Mouse (Mus musculus) hindbrain, embryonic 16.5 days (tissue): ENCODE results near the gene Rbfox2. TPM values are rescaled to one million over a fixed set of nuclear protein-coding genes. Genes with fewer than 3 reads are reported as not detected.

Experiments
- ATAC-seq: fragments of 200-750 bp; cut with Nextera tagmentation; 2 replicates; pipeline ENCODE4 v1.8.0; 2017; ENCODE audit warnings: moderate TSS enrichment, moderate library complexity
- H3K27ac ChIP-seq: fragments of 300-500 bp; sonication (generic); 2 replicates; pipeline ENCODE4 v1.5.1; 2014; ENCODE audit warnings: low read depth, mild to moderate bottlenecking, control low read depth, low read length, moderate library complexity
- H3K27me3 ChIP-seq: fragments of 300-500 bp; sonication (generic); replicated peaks from 2 replicates; pipeline ENCODE4 v1.6.1; 2014; ENCODE audit warnings: low read length; ENCODE audit not compliant: control insufficient read depth, insufficient read depth
- H3K36me3 ChIP-seq: fragments of 300-500 bp; sonication (generic); 2 replicates; pipeline ENCODE4 v1.6.1; 2014; ENCODE audit warnings: mild to moderate bottlenecking, low read length, moderate library complexity, mixed read lengths; ENCODE audit not compliant: control insufficient read depth, insufficient read depth
- H3K4me1 ChIP-seq: fragments of 300-500 bp; sonication (generic); 2 replicates; pipeline ENCODE4 v1.6.1; 2014; ENCODE audit warnings: low read depth, low read length; ENCODE audit not compliant: control insufficient read depth, insufficient read depth
- H3K4me2 ChIP-seq: fragments of 300-500 bp; sonication (generic); 2 replicates; pipeline ENCODE4 v1.6.1; 2014; ENCODE audit warnings: mild to moderate bottlenecking, low read length, control low read depth, moderate library complexity
- H3K4me3 ChIP-seq: fragments of 300-500 bp; sonication (generic); 2 replicates; pipeline ENCODE4 v1.5.1; 2014; ENCODE audit warnings: mild to moderate bottlenecking, low read length, control low read depth, moderate library complexity
- H3K9ac ChIP-seq: fragments of 300-500 bp; sonication (generic); 2 replicates; pipeline ENCODE4 v1.6.1; 2014; ENCODE audit warnings: low read depth, mild to moderate bottlenecking, control low read depth, low read length, moderate library complexity
- H3K9me3 ChIP-seq: fragments of 300-500 bp; sonication (generic); 2 replicates; pipeline ENCODE4 v1.6.1; 2014; ENCODE audit warnings: mild to moderate bottlenecking, low read length, moderate library complexity; ENCODE audit not compliant: control insufficient read depth
- WGBS: fragments of 180-500 bp; shearing (Covaris S2); extraction: QIAGEN DNeasy Blood & Tissue Kit; methylation state at CpG from one replicate; pipeline ENCODE4 v1.1.7; 2014; 5-methylcytosine and 5-hydroxymethylcytosine counted together
- polyA plus RNA-seq: library from polyadenylated mRNA; unstranded; fragments of >200 nt; fragmentation: Nextera tagmentation; extraction: Ambion mirVana; gene quantifications from 2 replicates; pipeline ENCODE4 v1.2.1, GENCODE M21; 2015

The Rbfox2 gene
- polyA plus RNA-seq, 1 experiment from 2014 or later = 122 TPM

GRCm38 (mm10) chr15:77312796-77313195 lies 6.0 kb upstream of the Rbfox2 start:
- Histone ChIP-seq H3K36me3 (no peaks in the 10 kb centered on the region), H3K4me3 (no peak overlapping the region), H3K9me3 (no peaks in the 10 kb centered on the region), H3K4me1 (no peaks in the 10 kb centered on the region; the same call in 1 of the 2 replicates), H3K4me2 (no peak overlapping the region), H3K27ac (no peak overlapping the region), H3K27me3 (no peaks in the 10 kb centered on the region), H3K9ac (no peak overlapping the region)
- no peak for ATAC-seq
- 94% methylated on average over 7 of the region's 7 CpGs for WGBS

- ATAC-seq = no peak
- Histone ChIP-seq H3K4me2 (no peak overlapping the region), H3K9me3 (no peaks in the 10 kb centered on the region), H3K9ac (peak overlapping the region; percentile 13; the same call in 1 of the 2 replicates), H3K36me3 (no peaks in the 10 kb centered on the region), H3K27ac (no peak overlapping the region), H3K4me1 (peaks cover 23% of the 10 kb centered on the region), H3K27me3 (no peaks in the 10 kb centered on the region), H3K4me3 (no peak overlapping the region)
- WGBS = 80% methylated on average over 4 of the region's 4 CpGs
Measured at GRCm38 (mm10) chr15:77307767-77308495, 1.1 kb upstream of the Rbfox2 start.

DNA sequence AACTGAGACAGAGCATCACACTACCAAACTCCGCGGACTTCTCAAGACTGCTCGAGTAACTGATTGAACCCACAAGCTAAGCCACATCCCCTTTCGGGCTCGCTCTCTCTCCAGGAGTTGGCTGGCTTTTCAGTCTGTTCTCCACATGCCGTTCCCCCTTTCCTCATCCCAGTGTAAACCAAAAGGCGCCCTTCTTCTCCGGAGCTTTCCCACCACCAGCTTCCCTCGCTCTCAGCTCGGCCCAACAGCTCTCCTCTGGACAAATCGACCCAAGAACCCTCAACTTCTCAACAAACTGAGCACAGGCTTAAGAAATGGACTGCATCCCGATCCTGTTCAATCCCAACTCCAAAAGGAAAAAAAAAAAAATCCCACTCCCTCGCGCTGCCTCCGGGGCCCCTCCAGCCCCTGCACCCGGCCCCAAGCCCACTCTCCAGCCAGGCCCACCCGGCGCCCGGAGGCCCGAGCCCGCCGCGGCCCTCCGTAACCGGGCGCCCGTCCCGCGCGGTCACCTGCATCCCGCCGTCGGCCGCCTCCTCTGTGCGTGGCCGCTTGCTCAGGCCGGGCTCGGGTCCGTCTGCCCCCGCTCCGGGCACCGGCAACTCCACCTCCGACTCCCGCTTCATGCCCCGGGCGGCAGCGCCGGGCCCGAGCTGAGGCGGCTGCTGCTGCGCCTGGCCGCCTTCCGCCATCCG lies 805 bp downstream of the Rbfox2 start:
- H3K27ac ChIP-seq = peak overlapping the region; percentile 99
- peaks cover 23% of the 10 kb centered on the region for H3K4me1 ChIP-seq
- H3K4me3 ChIP-seq = peak overlapping the region; percentile 97
- no peak; the same call in 1 of the 2 replicates for ATAC-seq
- no peaks in the 10 kb centered on the region for H3K27me3 ChIP-seq
- WGBS = 0% methylated on average over 42 of the region's 54 CpGs
- no peaks in the 10 kb centered on the region for H3K9me3 ChIP-seq
- peak overlapping the region; percentile 96 for H3K9ac ChIP-seq
- H3K4me2 ChIP-seq = peak overlapping the region; percentile 77
- H3K36me3 ChIP-seq = no peaks in the 10 kb centered on the region

- Histone ChIP-seq H3K4me3 (peak overlapping the region; percentile 97), H3K27me3 (no peaks in the 10 kb centered on the region), H3K36me3 (no peaks in the 10 kb centered on the region), H3K9ac (peak overlapping the region; percentile 96), H3K4me1 (peaks cover 23% of the 10 kb centered on the region), H3K27ac (no peak overlapping the region), H3K4me2 (peak overlapping the region; percentile 77), H3K9me3 (no peaks in the 10 kb centered on the region)
- 5% methylated on average over 3 of the region's 3 CpGs for WGBS
- ATAC-seq = no peak
Measured at GRCm38 (mm10) chr15:77304960-77305359, 1.8 kb downstream of the Rbfox2 start.

DNA sequence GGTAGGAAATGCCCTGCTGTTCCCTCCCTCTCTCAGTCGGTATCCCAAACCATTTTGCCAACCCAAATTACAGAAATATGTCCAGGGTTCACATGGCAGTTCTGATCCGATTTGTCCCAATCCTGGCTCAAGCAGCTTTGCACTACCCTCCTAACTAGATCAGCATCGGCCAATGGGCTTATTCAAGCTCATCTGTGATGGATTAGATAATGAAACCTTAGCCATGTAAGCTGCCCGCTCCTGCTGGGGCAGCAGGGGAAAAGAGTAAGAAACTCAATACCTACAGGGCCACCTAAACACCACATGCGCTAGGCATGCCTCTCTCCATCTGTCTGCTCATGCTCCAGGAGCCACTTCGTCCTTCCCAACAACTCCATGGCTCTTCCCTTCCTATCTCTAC lies 5.7 kb downstream of the Rbfox2 start:
- ATAC-seq = no peak
- H3K9me3 ChIP-seq = no peaks in the 10 kb centered on the region
- H3K4me2 ChIP-seq = no peak overlapping the region
- no peaks in the 10 kb centered on the region for H3K27me3 ChIP-seq
- no peak overlapping the region for H3K27ac ChIP-seq
- no peaks in the 10 kb centered on the region for H3K36me3 ChIP-seq
- H3K4me1 ChIP-seq = peaks cover 19% of the 10 kb centered on the region
- no peak overlapping the region for H3K9ac ChIP-seq
- whole genome bisulfite sequencing = 78% methylated on average over 6 of the region's 6 CpGs
- no peak overlapping the region for H3K4me3 ChIP-seq

DNA sequence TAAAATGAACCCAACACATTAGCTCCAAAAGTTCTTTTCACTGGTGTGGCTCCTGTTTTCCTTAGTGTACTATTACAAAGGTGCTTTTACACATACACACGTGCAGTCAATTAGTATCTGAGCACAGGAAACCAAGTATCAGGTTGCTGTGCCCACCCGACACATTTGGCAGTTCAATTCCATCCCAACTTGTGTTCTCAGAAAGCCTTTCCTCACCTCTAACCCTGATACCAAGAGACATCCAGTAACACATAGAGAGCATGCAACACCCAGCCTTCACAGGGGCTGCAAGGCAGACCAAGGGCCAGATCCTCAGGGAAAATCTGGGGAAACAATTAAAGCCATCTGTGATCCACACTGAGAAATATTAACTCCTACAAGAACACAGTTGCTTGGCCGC lies 8.2 kb downstream of the Rbfox2 start:
- Histone ChIP-seq H3K9me3 (no peaks in the 10 kb centered on the region), H3K4me1 (peaks cover 3% of the 10 kb centered on the region), H3K4me3 (no peak overlapping the region), H3K27me3 (no peaks in the 10 kb centered on the region), H3K36me3 (no peaks in the 10 kb centered on the region), H3K4me2 (no peak overlapping the region), H3K27ac (no peak overlapping the region), H3K9ac (no peak overlapping the region)
- 68% methylated on average over 3 of the region's 3 CpGs for WGBS
- no peak for ATAC-seq

DNA sequence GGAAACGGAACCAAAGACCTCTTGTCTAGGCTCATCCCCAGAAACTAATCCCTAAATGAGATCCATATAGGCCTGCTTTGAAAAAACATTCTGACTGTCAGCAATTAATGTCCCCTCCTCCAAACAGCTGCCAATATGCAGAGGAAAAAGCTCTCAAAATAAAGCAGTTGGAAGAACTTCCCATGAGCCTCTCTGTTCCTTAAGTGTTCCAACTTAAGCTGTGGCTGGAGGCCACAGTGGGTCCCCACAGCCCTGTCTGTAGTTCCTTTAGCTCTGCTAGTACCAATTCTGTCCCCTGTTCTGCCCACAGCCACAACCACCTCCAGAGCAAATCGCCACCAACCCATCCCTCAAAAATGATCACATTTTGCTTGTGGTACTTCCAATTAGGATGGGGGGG lies 10.2 kb downstream of the Rbfox2 start:
- no peak for ATAC-seq
- H3K9me3 ChIP-seq = no peaks in the 10 kb centered on the region

DNA sequence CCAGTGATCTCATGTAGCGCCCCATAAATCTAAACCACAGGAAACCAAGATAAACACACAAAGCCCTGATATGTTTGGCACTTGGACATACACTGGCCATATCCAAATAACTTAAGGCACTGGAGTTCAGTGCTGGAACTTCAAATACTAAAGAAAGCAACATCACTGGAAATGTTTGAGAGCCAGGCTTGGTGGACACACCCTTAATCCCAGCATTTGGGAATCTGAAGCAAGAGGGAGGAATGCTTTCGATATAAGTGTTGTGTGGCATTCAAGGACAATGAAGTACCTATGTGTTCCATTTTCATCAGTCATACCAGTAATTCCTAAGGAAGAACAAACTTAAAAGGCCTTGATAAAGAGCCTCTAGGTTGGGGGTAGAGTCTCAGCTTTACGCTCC lies 13.3 kb downstream of the Rbfox2 start:
- no peaks in the 10 kb centered on the region for H3K36me3 ChIP-seq
- no peaks in the 10 kb centered on the region for H3K27me3 ChIP-seq
- H3K9ac ChIP-seq = no peak overlapping the region
- H3K27ac ChIP-seq = no peak overlapping the region
- 93% methylated on average over 3 of the region's 3 CpGs for WGBS
- ATAC-seq = no peak
- no peaks in the 10 kb centered on the region for H3K9me3 ChIP-seq
- H3K4me1 ChIP-seq = peaks cover 2% of the 10 kb centered on the region
- no peak overlapping the region for H3K4me3 ChIP-seq
- H3K4me2 ChIP-seq = no peak overlapping the region

More for the DNA sequence above, 10.2 kb downstream of the Rbfox2 start:
- Histone ChIP-seq H3K9ac (no peak overlapping the region), H3K36me3 (no peaks in the 10 kb centered on the region), H3K27me3 (no peaks in the 10 kb centered on the region), H3K4me3 (no peak overlapping the region), H3K27ac (no peak overlapping the region), H3K4me2 (no peak overlapping the region), H3K4me1 (peaks cover 2% of the 10 kb centered on the region; the same call in 1 of the 2 replicates)
- WGBS = 68% methylated on average over 2 of the region's 2 CpGs

DNA sequence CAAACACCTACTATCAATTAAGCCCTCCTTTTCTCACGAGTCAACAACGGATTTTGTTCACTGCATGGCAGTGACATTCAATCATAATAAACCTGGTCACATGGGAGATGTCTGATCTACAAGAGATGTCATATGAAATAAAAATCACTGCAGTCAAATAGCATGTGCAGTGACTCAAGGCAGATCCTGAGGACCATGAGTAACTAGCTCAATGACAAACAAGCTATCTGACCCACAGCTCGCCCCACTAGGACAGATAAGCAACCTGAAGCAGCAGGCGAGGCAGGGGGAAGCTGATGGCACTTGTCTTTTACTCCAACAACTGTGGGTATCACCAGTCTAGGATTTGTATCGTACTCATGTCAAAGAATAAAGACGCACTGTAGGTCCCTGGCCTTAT lies 14.4 kb downstream of the Rbfox2 start:
- Histone ChIP-seq H3K4me3 (no peak overlapping the region), H3K9ac (no peak overlapping the region), H3K4me2 (no peak overlapping the region), H3K9me3 (no peaks in the 10 kb centered on the region), H3K4me1 (peaks cover 2% of the 10 kb centered on the region), H3K27ac (no peak overlapping the region), H3K36me3 (no peaks in the 10 kb centered on the region), H3K27me3 (no peaks in the 10 kb centered on the region)
- no peak for ATAC-seq
- WGBS = 66% methylated on average over 6 of the region's 6 CpGs
